Mouse (Mus musculus): Measurements from ENCODE around the gene Wdr35. TPM values are rescaled to one million over a fixed set of nuclear protein-coding genes. Genes with fewer than 3 reads are reported as not detected.
"Not testable (repeated sequence)": the region's sequence is repeated elsewhere in the genome, so short reads cannot be mapped to it uniquely, and the experiment has no call there.

Gene Wdr35
- polyA plus RNA-seq, 1 experiment from 2014 or later: 19.9 TPM

DNA sequence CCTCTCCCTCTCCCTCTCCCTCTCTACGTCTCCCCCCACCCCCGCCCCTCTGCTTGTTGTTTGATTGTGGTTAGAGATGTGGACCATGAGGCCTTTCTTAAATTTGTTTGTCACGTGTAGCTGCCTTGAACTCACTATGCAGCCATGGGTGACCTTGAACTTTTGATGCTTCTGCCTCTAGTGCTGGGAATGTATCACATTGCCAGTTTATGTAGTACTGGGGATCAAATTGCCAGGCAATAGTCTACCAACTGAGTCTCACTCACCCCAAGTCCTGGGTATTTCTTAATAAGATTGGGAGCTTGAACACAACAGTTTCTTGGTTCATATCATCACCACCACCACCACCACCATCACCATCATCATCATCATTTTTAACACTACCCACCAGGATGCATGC, 47.3 kb downstream of the Wdr35 start:
- DNase-seq (ENCODE audit: low spot score) (no peak), ATAC-seq (ENCODE audit: low read depth) (no peak)
- Histone ChIP-seq H3K4me3 (ENCODE audit: low read depth, low read length) (no peak overlapping the region), H3K9ac (ENCODE audit: low read depth, low read length) (no peak overlapping the region), H3K36me3 (ENCODE audit: control insufficient read depth, insufficient read depth, low read length) (peaks cover 39% of the 10 kb centered on the region; the same call in 1 of the 2 replicates), H3K27me3 (replicated peaks; ENCODE audit: control insufficient read depth, insufficient read depth, low read length) (no peaks in the 10 kb centered on the region), H3K4me2 (ENCODE audit: low read depth, low read length) (no peak overlapping the region), H3K4me1 (ENCODE audit: control insufficient read depth, insufficient read depth, low read length) (no peaks in the 10 kb centered on the region), H3K27ac (replicated peaks; ENCODE audit: low read depth, low read length) (no peak overlapping the region), H3K9me3 (ENCODE audit: control insufficient read depth, low read length) (no peaks in the 10 kb centered on the region)
- 64% methylated on average over 3 of the region's 3 CpGs for WGBS

DNA sequence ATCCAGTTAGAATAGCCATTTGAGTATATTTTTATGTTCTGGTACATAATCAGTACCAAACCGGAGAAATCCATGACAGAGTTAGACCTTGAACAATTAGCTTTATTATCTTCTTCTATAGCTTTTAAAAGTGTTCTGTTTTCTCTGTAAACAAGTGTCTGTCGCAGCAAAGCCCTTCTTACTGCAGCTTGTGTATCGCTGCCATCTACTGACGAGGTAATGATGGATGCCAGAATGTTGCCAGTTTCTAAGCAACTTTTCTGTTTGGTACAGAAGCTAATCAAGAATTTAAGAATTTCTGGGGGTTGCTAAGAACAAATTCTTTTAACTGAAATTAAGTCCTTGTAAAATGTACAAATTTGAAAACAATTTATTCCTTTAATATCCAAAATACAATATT, 49.3 kb downstream of the Wdr35 start:
- no peak for ATAC-seq (ENCODE audit: low read depth)
- Histone ChIP-seq H3K9me3 (ENCODE audit: control insufficient read depth, low read length) (no peaks in the 10 kb centered on the region), H3K4me2 (ENCODE audit: low read depth, low read length) (no peak overlapping the region), H3K27ac (replicated peaks; ENCODE audit: low read depth, low read length) (no peak overlapping the region), H3K27me3 (replicated peaks; ENCODE audit: control insufficient read depth, insufficient read depth, low read length) (no peaks in the 10 kb centered on the region), H3K4me1 (ENCODE audit: control insufficient read depth, insufficient read depth, low read length) (no peaks in the 10 kb centered on the region), H3K4me3 (ENCODE audit: low read depth, low read length) (no peak overlapping the region), H3K9ac (ENCODE audit: low read depth, low read length) (no peak overlapping the region), H3K36me3 (ENCODE audit: control insufficient read depth, insufficient read depth, low read length) (peaks cover 23% of the 10 kb centered on the region; the same call in 1 of the 2 replicates)
- peak; percentile 24 for DNase-seq (ENCODE audit: low spot score)
- WGBS: 53% methylated on average over 4 of the region's 4 CpGs

GRCm38 (mm10) chr12:9024071-9024470, 50.4 kb downstream of the Wdr35 start:
- DNase-seq (ENCODE audit: low spot score) (no peak), ATAC-seq (ENCODE audit: low read depth) (no peak)
- Histone ChIP-seq H3K4me3 (ENCODE audit: low read depth, low read length) (no peak overlapping the region), H3K9me3 (ENCODE audit: control insufficient read depth, low read length) (no peaks in the 10 kb centered on the region), H3K36me3 (ENCODE audit: control insufficient read depth, insufficient read depth, low read length) (peaks cover 22% of the 10 kb centered on the region; the same call in 1 of the 2 replicates), H3K27me3 (replicated peaks; ENCODE audit: control insufficient read depth, insufficient read depth, low read length) (no peaks in the 10 kb centered on the region), H3K9ac (ENCODE audit: low read depth, low read length) (no peak overlapping the region), H3K4me1 (ENCODE audit: control insufficient read depth, insufficient read depth, low read length) (no peaks in the 10 kb centered on the region), H3K27ac (replicated peaks; ENCODE audit: low read depth, low read length) (no peak overlapping the region), H3K4me2 (ENCODE audit: low read depth, low read length) (no peak overlapping the region)
- WGBS: 93% methylated on average over 14 of the region's 14 CpGs

- 88% methylated on average over 13 of the region's 13 CpGs for WGBS
- no peak overlapping the region for H3K9ac ChIP-seq (ENCODE audit: low read depth, low read length)
- no peak for DNase-seq (ENCODE audit: low spot score)
Observed at GRCm38 (mm10) chr12:9024736-9025135, 51.0 kb downstream of the Wdr35 start.

DNA sequence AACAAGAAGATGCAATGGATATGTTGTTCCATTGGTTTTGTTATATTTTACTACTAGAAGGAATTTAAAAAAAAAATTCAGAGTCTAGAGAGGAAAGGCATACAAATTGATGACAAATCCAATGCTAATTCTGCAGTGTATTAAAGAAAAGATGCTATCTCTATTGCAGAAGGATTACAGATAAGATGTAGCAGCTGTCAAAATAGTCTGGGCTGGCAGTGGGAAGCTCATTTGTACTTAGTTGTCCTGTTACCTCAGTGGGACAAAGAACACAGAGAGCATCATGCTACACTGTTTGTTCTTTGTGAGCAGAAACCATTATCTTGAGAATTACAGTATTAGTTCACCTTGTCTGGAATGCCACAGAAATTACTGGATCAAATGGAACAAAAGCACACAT, 53.2 kb downstream of the Wdr35 start:
- Histone ChIP-seq H3K36me3 (ENCODE audit: control insufficient read depth, insufficient read depth, low read length) (peaks cover 17% of the 10 kb centered on the region; the same call in 1 of the 2 replicates), H3K27ac (replicated peaks; ENCODE audit: low read depth, low read length) (no peak overlapping the region), H3K4me1 (ENCODE audit: control insufficient read depth, insufficient read depth, low read length) (peaks cover 6% of the 10 kb centered on the region; the same call in 1 of the 2 replicates), H3K9ac (ENCODE audit: low read depth, low read length) (no peak overlapping the region), H3K9me3 (ENCODE audit: control insufficient read depth, low read length) (no peaks in the 10 kb centered on the region), H3K4me2 (ENCODE audit: low read depth, low read length) (no peak overlapping the region), H3K27me3 (replicated peaks; ENCODE audit: control insufficient read depth, insufficient read depth, low read length) (no peaks in the 10 kb centered on the region), H3K4me3 (ENCODE audit: low read depth, low read length) (no peak overlapping the region)
- ATAC-seq (ENCODE audit: low read depth): no peak
- no peak for DNase-seq (ENCODE audit: low spot score)

More at GRCm38 (mm10) chr12:9024736-9025135, 51.0 kb downstream of the Wdr35 start:
- H3K9me3 ChIP-seq (ENCODE audit: control insufficient read depth, low read length): no peaks in the 10 kb centered on the region
- ATAC-seq (ENCODE audit: low read depth): no peak
- peaks cover 22% of the 10 kb centered on the region; the same call in 1 of the 2 replicates for H3K36me3 ChIP-seq (ENCODE audit: control insufficient read depth, insufficient read depth, low read length)
- no peaks in the 10 kb centered on the region for H3K4me1 ChIP-seq (ENCODE audit: control insufficient read depth, insufficient read depth, low read length)
- H3K4me3 ChIP-seq (ENCODE audit: low read depth, low read length): no peak overlapping the region
- no peaks in the 10 kb centered on the region for H3K27me3 ChIP-seq (replicated peaks; ENCODE audit: control insufficient read depth, insufficient read depth, low read length)
- H3K4me2 ChIP-seq (ENCODE audit: low read depth, low read length): no peak overlapping the region
- H3K27ac ChIP-seq (replicated peaks; ENCODE audit: low read depth, low read length): no peak overlapping the region

GRCm38 (mm10) chr12:9028816-9029215, 55.1 kb downstream of the Wdr35 start:
- WGBS: 90% methylated on average over 7 of the region's 7 CpGs

DNA sequence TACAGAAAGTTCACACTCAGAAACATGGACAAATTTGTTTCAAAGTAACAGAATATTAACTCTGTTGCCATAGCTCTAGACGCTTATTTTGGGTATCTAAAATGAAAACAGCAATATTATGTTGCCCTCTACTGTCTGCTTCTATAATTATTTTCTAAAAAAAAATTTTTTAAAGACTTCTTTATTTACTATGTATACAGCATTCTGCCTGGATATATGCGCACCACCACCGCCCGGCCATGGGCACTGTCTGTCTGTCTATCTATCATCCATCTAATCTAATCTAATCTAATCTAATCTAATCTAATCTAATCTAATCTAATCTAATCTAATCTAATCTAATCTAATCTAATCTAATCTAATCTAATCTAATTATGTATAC, 55.8 kb downstream of the Wdr35 start:
- Histone ChIP-seq H3K36me3 (ENCODE audit: control insufficient read depth, insufficient read depth, low read length) (peaks cover 14% of the 10 kb centered on the region; the same call in 1 of the 2 replicates), H3K4me1 (ENCODE audit: control insufficient read depth, insufficient read depth, low read length) (peaks cover 6% of the 10 kb centered on the region; the same call in 1 of the 2 replicates), H3K27me3 (replicated peaks; ENCODE audit: control insufficient read depth, insufficient read depth, low read length) (no peaks in the 10 kb centered on the region), H3K4me2 (ENCODE audit: low read depth, low read length) (peak overlapping the region; percentile 87), H3K9ac (ENCODE audit: low read depth, low read length) (peak overlapping the region; percentile 91), H3K9me3 (ENCODE audit: control insufficient read depth, low read length) (no peaks in the 10 kb centered on the region), H3K4me3 (ENCODE audit: low read depth, low read length) (peak overlapping the region; percentile 70), H3K27ac (replicated peaks; ENCODE audit: low read depth, low read length) (peak overlapping the region; percentile 99)
- ATAC-seq (ENCODE audit: low read depth): peak; percentile 42
- 49% methylated on average over 4 of the region's 4 CpGs for WGBS
- no peak for DNase-seq (ENCODE audit: low spot score)

More at GRCm38 (mm10) chr12:9028816-9029215, 55.1 kb downstream of the Wdr35 start:
- not testable (repeated sequence) for H3K4me1 ChIP-seq (ENCODE audit: control insufficient read depth, insufficient read depth, low read length); H3K9ac ChIP-seq (ENCODE audit: low read depth, low read length); H3K4me3 ChIP-seq (ENCODE audit: low read depth, low read length); H3K27me3 ChIP-seq (replicated peaks; ENCODE audit: control insufficient read depth, insufficient read depth, low read length); H3K9me3 ChIP-seq (ENCODE audit: control insufficient read depth, low read length); H3K27ac ChIP-seq (replicated peaks; ENCODE audit: low read depth, low read length); H3K4me2 ChIP-seq (ENCODE audit: low read depth, low read length); DNase-seq (ENCODE audit: low spot score); ATAC-seq (ENCODE audit: low read depth)
- peaks cover 17% of the 10 kb centered on the region; the same call in 1 of the 2 replicates for H3K36me3 ChIP-seq (ENCODE audit: control insufficient read depth, insufficient read depth, low read length)

DNA sequence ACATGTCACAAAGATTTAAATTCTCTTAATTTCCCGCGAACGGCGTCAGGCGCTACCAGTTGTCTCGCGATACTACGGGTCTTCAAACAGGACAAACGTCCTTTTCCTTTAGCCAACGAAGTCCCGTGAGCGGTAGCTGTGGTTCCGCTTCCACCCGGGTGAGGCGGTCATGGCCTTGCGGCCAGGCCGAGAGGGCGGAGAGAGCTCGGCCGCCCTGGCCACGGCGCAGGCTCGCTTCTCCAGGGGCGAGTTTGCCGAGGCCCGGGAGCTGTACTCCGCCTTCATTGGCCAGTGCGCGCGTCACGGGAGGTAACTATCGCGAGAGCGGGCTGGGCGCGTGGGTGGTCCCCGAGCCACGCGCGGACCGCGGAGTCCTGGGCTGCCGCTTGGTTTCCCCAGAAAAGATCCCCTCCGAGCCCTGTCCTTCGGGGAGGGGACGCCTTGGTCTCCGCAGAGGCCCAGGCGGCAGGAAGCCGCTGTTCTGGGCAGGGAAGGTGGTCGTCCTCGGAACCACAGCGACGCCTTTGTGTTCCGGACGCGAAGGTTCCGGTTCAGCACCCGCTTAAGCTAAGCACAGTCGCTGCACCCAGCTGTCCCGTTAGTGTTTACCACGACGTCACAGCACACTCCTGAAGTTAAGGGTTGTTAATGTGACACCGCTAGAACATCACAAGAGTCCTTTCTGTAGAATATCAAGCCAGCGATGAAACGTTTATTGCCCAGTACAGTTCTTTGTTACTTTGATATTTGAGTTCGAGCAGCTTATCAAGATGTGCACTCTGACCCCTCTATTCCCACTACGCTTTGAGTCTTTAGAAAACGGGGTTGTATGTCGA, 56.4 kb downstream of the Wdr35 start, which contains the start of gene Ttc32:
Ttc32 (plus strand) TSS at position 110 of the 836 bp plus-strand sequence.
- Histone ChIP-seq H3K27me3 (replicated peaks; ENCODE audit: control insufficient read depth, insufficient read depth, low read length) (no peaks in the 10 kb centered on the region), H3K36me3 (ENCODE audit: control insufficient read depth, insufficient read depth, low read length) (peaks cover 10% of the 10 kb centered on the region; the same call in 1 of the 2 replicates), H3K9ac (ENCODE audit: low read depth, low read length) (peak within 1 kb of the TSS; percentile 91), H3K27ac (replicated peaks; ENCODE audit: low read depth, low read length) (peak within 1 kb of the TSS; percentile 99), H3K4me1 (ENCODE audit: control insufficient read depth, insufficient read depth, low read length) (peaks cover 6% of the 10 kb centered on the region; the same call in 1 of the 2 replicates), H3K4me3 (ENCODE audit: low read depth, low read length) (peak within 1 kb of the TSS; percentile 70), H3K9me3 (ENCODE audit: control insufficient read depth, low read length) (no peaks in the 10 kb centered on the region), H3K4me2 (ENCODE audit: low read depth, low read length) (peak within 1 kb of the TSS; percentile 87)
- ATAC-seq (ENCODE audit: low read depth) (peak; percentile 95), DNase-seq (ENCODE audit: low spot score) (peak; percentile 97)
- WGBS: under 1% methylated on average over 49 of the region's 69 CpGs
